Mouse (Mus musculus) limb, embryonic 13.5 days (tissue): Measurements from ENCODE around the gene Usp48. TPM values are rescaled to one million over a fixed set of nuclear protein-coding genes. Genes with fewer than 3 reads are reported as not detected.
"Not testable (repeated sequence)": the region's sequence is repeated elsewhere in the genome, so short reads cannot be mapped to it uniquely, and the experiment has no call there.

ENCODE experiments used
- ATAC-seq: fragments of 200-750 bp; cut with Nextera tagmentation; 2 replicates; pipeline ENCODE4 v1.8.0; 2017; ENCODE audit warnings: low read depth, moderate number of reproducible peaks, moderate TSS enrichment; ENCODE audit not compliant: low FRiP score
- H3K27ac ChIP-seq: fragments of 300-500 bp; sonication (generic); 2 replicates; pipeline ENCODE4 v1.5.1; 2015; ENCODE audit warnings: inconsistent platforms, mild to moderate bottlenecking, moderate library complexity
- H3K27me3 ChIP-seq: fragments of 300-500 bp; sonication (generic); 2 replicates; pipeline ENCODE4 v1.6.1; 2015; ENCODE audit warnings: mild to moderate bottlenecking, inconsistent platforms
- H3K36me3 ChIP-seq: fragments of 300-500 bp; sonication (generic); 2 replicates; pipeline ENCODE4 v1.6.1; 2015; ENCODE audit warnings: inconsistent platforms, mild to moderate bottlenecking, moderate library complexity
- H3K4me1 ChIP-seq: fragments of 300-500 bp; sonication (generic); 2 replicates; pipeline ENCODE4 v1.6.1; 2015; ENCODE audit warnings: inconsistent platforms
- H3K4me2 ChIP-seq: fragments of 300-500 bp; sonication (generic); replicated peaks from 2 replicates; pipeline ENCODE4 v1.6.1; 2015; ENCODE audit warnings: inconsistent platforms, mild to moderate bottlenecking, moderate library complexity
- H3K4me3 ChIP-seq: fragments of 300-500 bp; sonication (generic); 2 replicates; pipeline ENCODE4 v1.5.1; 2015; ENCODE audit warnings: moderate library complexity, mild to moderate bottlenecking, inconsistent platforms
- H3K9ac ChIP-seq: fragments of 300-500 bp; sonication (generic); 2 replicates; pipeline ENCODE4 v1.6.1; 2015; ENCODE audit warnings: mild to moderate bottlenecking, inconsistent platforms
- H3K9me3 ChIP-seq: fragments of 300-500 bp; sonication (generic); 2 replicates; pipeline ENCODE4 v1.6.1; 2016; ENCODE audit warnings: inconsistent platforms
- WGBS: fragments of 180-500 bp; shearing (Covaris S2); methylation state at CpG from one replicate; pipeline ENCODE4 v1.1.7; 2015; 5-methylcytosine and 5-hydroxymethylcytosine counted together
- polyA plus RNA-seq: library from polyadenylated mRNA; unstranded; fragments of >200 nt; fragmentation: Nextera tagmentation; extraction: Ambion mirVana; gene quantifications from 2 replicates; pipeline ENCODE4 v1.2.1, GENCODE M21; 2015

Gene Usp48
- polyA plus RNA-seq, 1 experiment from 2014 or later, result 81.4 TPM

DNA sequence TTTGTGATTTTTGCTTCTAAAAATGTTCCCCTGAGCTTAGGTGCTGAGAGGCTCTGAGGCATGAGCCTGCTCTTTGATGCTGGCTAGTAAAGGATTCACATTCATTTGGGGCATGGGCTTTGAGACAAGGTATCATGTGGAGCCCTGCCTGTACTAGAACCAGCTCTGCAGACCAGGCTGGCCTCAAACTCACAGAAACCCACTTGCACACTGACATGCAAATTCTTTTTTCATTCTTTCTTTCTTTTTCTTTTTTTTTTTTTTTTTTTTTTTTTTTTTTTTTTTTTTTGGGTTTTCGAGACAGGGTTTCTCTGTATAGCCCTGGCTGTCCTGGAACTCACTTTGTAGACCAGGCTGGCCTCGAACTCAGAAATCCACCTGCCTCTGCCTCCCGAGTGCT, 4.5 kb upstream of the Usp48 start:
- not testable (repeated sequence) for H3K9me3 ChIP-seq, H3K36me3 ChIP-seq, H3K9ac ChIP-seq, H3K27me3 ChIP-seq, H3K4me2 ChIP-seq, H3K4me3 ChIP-seq, H3K4me1 ChIP-seq, ATAC-seq, H3K27ac ChIP-seq
- WGBS, result 74% methylated on average over 2 of the region's 3 CpGs

DNA sequence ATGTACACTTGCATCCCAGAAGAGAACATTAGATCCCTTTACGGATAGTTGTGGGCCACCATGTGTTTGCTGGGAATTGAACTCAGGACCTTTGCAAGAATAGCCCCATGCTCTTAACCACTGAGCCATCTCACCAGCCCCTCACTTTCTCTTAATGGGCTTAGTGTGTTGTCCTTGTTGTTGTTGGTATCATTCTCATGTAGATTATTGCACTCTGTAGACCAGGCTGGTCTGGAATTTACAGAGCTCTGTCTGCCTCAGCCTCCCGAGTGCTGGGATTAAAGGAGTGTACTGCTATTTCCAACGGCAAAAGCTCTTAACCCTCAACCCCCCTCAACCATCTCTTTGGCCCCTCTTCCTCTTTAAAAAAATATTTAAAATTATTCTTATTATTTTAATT, 4.0 kb upstream of the Usp48 start:
- Histone ChIP-seq H3K27me3 (no peaks in the 10 kb centered on the region), H3K4me3 (no peak overlapping the region), H3K27ac (no peak overlapping the region), H3K9ac (no peak overlapping the region), H3K4me2 (no peak overlapping the region), H3K4me1 (no peaks in the 10 kb centered on the region), H3K36me3 (no peaks in the 10 kb centered on the region), H3K9me3 (no peaks in the 10 kb centered on the region)
- no peak for ATAC-seq
- 83% methylated on average over 3 of the region's 3 CpGs for WGBS

DNA sequence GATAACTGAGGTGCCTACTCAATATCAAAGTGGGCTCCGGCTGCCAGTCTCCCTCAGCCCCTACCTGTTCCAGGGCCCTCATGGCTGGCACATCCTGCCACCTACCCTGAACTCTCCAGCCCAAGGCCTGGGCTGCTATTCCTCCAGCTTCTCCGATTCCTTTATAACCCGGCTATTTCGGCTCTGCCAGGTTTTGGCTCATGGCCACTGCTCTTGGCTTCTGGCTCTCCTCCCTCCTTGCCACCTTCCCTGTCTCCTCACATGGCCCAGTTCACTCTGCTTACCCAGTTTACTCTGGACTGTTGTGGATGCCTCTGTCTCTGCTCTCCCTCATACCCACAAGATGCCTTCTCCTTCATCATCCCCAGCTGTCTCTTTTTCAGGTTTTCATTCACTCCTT, 2.6 kb upstream of the Usp48 start:
- H3K36me3 ChIP-seq, result no peaks in the 10 kb centered on the region
- no peaks in the 10 kb centered on the region for H3K9me3 ChIP-seq
- H3K9ac ChIP-seq, result no peak overlapping the region
- no peaks in the 10 kb centered on the region for H3K27me3 ChIP-seq
- H3K4me1 ChIP-seq, result peaks cover 11% of the 10 kb centered on the region
- H3K4me2 ChIP-seq, result no peak overlapping the region
- no peak overlapping the region for H3K27ac ChIP-seq
- 90% methylated on average over 4 of the region's 4 CpGs for WGBS
- ATAC-seq, result no peak
- H3K4me3 ChIP-seq, result no peak overlapping the region

GRCm38 (mm10) chr4:137594496-137595270, 1.1 kb downstream of the Usp48 start:
- WGBS, result 5% methylated on average over 40 of the region's 40 CpGs
- Histone ChIP-seq H3K9ac (peak overlapping the region; percentile 89), H3K4me1 (peaks cover 39% of the 10 kb centered on the region), H3K4me2 (peak overlapping the region; percentile 89), H3K36me3 (no peaks in the 10 kb centered on the region), H3K27me3 (no peaks in the 10 kb centered on the region), H3K4me3 (peak overlapping the region; percentile 96), H3K27ac (peak overlapping the region; percentile 99), H3K9me3 (no peaks in the 10 kb centered on the region)
- ATAC-seq, result peak; percentile 16; the same call in 1 of the 2 replicates

- H3K36me3 ChIP-seq, result no peaks in the 10 kb centered on the region
- ATAC-seq, result no peak
- no peak overlapping the region for H3K4me3 ChIP-seq
- no peak overlapping the region for H3K9ac ChIP-seq
- 96% methylated on average over 4 of the region's 4 CpGs for WGBS
- no peaks in the 10 kb centered on the region for H3K27me3 ChIP-seq
- peaks cover 44% of the 10 kb centered on the region for H3K4me1 ChIP-seq
- no peak overlapping the region for H3K4me2 ChIP-seq
- H3K9me3 ChIP-seq, result no peaks in the 10 kb centered on the region
- no peak overlapping the region for H3K27ac ChIP-seq
These were observed 3.6 kb downstream of the Usp48 start for GRCm38 (mm10) chr4:137597098-137597630.

DNA sequence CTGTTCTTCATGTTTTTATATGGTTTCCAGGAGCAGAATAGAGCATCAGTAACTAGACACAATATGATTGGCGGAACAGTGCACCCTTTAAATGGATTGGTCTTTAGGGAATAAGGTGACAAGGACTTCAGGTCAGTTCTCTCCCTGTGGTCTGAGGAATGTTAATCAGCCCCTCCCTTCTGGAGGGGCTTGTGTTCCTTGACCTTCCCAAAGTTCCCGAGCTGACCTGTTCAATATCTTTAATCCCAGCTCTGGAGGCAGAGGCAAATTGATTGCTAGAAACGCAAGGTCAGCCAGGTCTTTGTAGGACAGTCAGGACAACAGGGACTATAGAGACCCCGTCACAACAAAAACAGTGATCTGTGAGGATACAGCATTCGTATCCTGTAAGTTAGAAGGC, 5.0 kb downstream of the Usp48 start:
- no peak for ATAC-seq
- Histone ChIP-seq H3K27ac (no peak overlapping the region), H3K4me3 (no peak overlapping the region), H3K9me3 (no peaks in the 10 kb centered on the region), H3K4me2 (no peak overlapping the region), H3K36me3 (no peaks in the 10 kb centered on the region), H3K4me1 (peaks cover 44% of the 10 kb centered on the region), H3K9ac (no peak overlapping the region), H3K27me3 (no peaks in the 10 kb centered on the region)
- 80% methylated on average over 5 of the region's 5 CpGs for WGBS

GRCm38 (mm10) chr4:137603449-137604171, 10.1 kb downstream of the Usp48 start:
- Histone ChIP-seq H3K9me3 (no peaks in the 10 kb centered on the region), H3K27me3 (no peaks in the 10 kb centered on the region), H3K4me3 (no peak overlapping the region), H3K36me3 (peaks cover 44% of the 10 kb centered on the region), H3K4me1 (peaks cover 15% of the 10 kb centered on the region), H3K4me2 (no peak overlapping the region), H3K9ac (no peak overlapping the region), H3K27ac (no peak overlapping the region)
- ATAC-seq, result no peak
- 86% methylated on average over 11 of the region's 11 CpGs for WGBS

- Histone ChIP-seq H3K27me3 (no peaks in the 10 kb centered on the region), H3K36me3 (peaks cover 78% of the 10 kb centered on the region), H3K9me3 (no peaks in the 10 kb centered on the region), H3K9ac (no peak overlapping the region), H3K27ac (no peak overlapping the region), H3K4me2 (no peak overlapping the region), H3K4me1 (no peaks in the 10 kb centered on the region), H3K4me3 (no peak overlapping the region)
- 100% methylated on average over 2 of the region's 2 CpGs for WGBS
- no peak for ATAC-seq
These were observed 13.5 kb downstream of the Usp48 start for GRCm38 (mm10) chr4:137607023-137607422.

DNA sequence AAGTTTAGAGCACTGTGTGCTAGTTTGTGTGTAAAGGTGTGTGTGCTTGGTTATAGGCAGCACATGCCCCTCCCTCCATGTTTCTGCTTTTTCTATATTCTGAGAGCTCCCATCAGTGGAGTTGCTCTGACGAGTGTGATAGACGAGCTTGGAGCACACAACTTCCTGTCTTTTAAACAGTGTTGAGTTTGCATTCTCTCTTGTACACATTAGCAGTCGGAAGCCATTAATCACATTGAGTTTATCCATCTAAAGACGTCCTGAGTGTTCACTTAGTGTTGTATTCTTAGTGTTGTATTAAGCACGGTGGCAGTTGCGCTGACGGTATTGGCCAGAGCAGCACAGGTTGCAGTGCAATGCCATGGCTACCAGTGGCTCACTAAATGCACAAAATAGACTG, 15.7 kb downstream of the Usp48 start:
- Histone ChIP-seq H3K27ac (no peak overlapping the region), H3K4me2 (no peak overlapping the region), H3K4me1 (no peaks in the 10 kb centered on the region), H3K9me3 (no peaks in the 10 kb centered on the region), H3K4me3 (no peak overlapping the region), H3K9ac (no peak overlapping the region), H3K27me3 (no peaks in the 10 kb centered on the region), H3K36me3 (peaks cover 99% of the 10 kb centered on the region)
- ATAC-seq, result no peak
- WGBS, result 88% methylated on average over 7 of the region's 7 CpGs

- Histone ChIP-seq H3K4me1 (no peaks in the 10 kb centered on the region), H3K27ac (no peak overlapping the region), H3K4me3 (no peak overlapping the region), H3K27me3 (no peaks in the 10 kb centered on the region), H3K36me3 (peaks cover 99% of the 10 kb centered on the region), H3K4me2 (no peak overlapping the region), H3K9ac (no peak overlapping the region), H3K9me3 (no peaks in the 10 kb centered on the region)
- 84% methylated on average over 7 of the region's 7 CpGs for WGBS
- ATAC-seq, result no peak
These were observed 16.1 kb downstream of the Usp48 start for GRCm38 (mm10) chr4:137609702-137610101.

DNA sequence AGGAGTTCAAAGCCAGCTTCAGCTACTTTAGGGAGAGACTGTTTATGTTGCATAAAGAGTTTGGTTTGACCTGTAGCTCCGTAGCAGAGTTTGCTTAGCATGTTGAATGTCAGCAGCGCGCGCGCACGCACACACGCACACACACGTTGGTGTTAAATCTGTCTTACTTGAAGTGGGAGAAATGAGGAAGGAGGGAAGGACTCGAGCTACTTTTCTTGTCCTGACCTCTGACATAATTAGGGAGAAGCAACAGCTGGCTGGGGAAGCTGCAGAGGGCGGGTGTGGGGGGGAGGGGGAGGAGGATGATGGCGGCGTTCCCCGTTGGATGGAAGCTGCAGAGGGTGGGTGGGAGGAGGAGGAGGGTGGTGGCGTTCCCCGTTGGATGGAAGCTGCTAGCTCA, 16.7 kb downstream of the Usp48 start:
- H3K4me1 ChIP-seq, result no peaks in the 10 kb centered on the region
- H3K27me3 ChIP-seq, result no peaks in the 10 kb centered on the region
- no peak overlapping the region for H3K4me3 ChIP-seq
- no peak overlapping the region for H3K9ac ChIP-seq
- 76% methylated on average over 15 of the region's 15 CpGs for WGBS
- H3K36me3 ChIP-seq, result peaks cover 98% of the 10 kb centered on the region
- H3K4me2 ChIP-seq, result no peak overlapping the region
- H3K9me3 ChIP-seq, result no peaks in the 10 kb centered on the region
- ATAC-seq, result no peak
- no peak overlapping the region for H3K27ac ChIP-seq

DNA sequence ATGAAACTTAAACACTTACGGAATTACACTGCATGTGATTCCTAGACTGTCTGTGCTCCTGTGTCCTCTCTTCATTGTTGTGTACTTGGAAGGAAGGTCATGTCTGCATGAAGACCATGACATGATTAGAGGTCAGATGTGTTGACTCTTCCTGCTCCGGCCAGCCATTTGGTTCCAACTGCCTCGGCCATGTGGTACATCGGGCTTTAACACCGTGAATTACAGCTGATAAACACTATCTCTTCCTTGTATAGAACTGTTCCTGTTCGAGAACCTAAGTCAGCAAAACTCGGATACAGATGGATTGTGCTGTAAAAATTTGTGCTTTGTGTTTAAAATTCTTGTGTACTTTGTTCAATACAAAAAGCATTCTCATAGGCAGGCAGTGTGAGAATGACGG, 29.3 kb downstream of the Usp48 start:
- Histone ChIP-seq H3K36me3 (peaks cover 92% of the 10 kb centered on the region), H3K9ac (no peak overlapping the region), H3K4me3 (no peak overlapping the region), H3K27me3 (no peaks in the 10 kb centered on the region), H3K27ac (no peak overlapping the region), H3K4me1 (no peaks in the 10 kb centered on the region), H3K4me2 (no peak overlapping the region), H3K9me3 (no peaks in the 10 kb centered on the region)
- no peak for ATAC-seq
- 96% methylated on average over 8 of the region's 8 CpGs for WGBS
